Mouse (Mus musculus) stomach, embryonic 14.5 days (tissue): ENCODE results near the gene Hbs1l. TPM values are rescaled to one million over a fixed set of nuclear protein-coding genes. Genes with fewer than 3 reads are reported as not detected.

ENCODE experiments used
- ATAC-seq: fragments of 200-750 bp; cut with Nextera tagmentation; 2 replicates; pipeline ENCODE4 v1.8.0; 2017; ENCODE audit warnings: low read depth, moderate TSS enrichment; ENCODE audit not compliant: insufficient number of reproducible peaks, insufficient read depth, low FRiP score
- H3K27ac ChIP-seq: fragments of 300-500 bp; sonication (generic); 2 replicates; pipeline ENCODE4 v1.5.1; 2014; ENCODE audit warnings: mild to moderate bottlenecking, low read length, moderate library complexity, mixed read lengths
- H3K27me3 ChIP-seq: fragments of 300-500 bp; sonication (generic); 2 replicates; pipeline ENCODE4 v1.6.1; 2014; ENCODE audit warnings: low read length, control low read depth, mixed read lengths; ENCODE audit not compliant: control insufficient read depth, insufficient read depth
- H3K36me3 ChIP-seq: fragments of 300-500 bp; sonication (generic); 2 replicates; pipeline ENCODE4 v1.6.1; 2014; ENCODE audit warnings: mild to moderate bottlenecking, control low read depth, low read length, moderate library complexity, mixed read lengths; ENCODE audit not compliant: control insufficient read depth, insufficient read depth
- H3K4me1 ChIP-seq: fragments of 300-500 bp; sonication (generic); 2 replicates; pipeline ENCODE4 v1.6.1; 2014; ENCODE audit warnings: low read length, control low read depth, mixed read lengths; ENCODE audit not compliant: control insufficient read depth, insufficient read depth
- H3K4me2 ChIP-seq: fragments of 300-500 bp; sonication (generic); replicated peaks from 2 replicates; pipeline ENCODE4 v1.6.1; 2014; ENCODE audit warnings: low read depth, low read length, control low read depth
- H3K4me3 ChIP-seq: fragments of 300-500 bp; sonication (generic); 2 replicates; pipeline ENCODE4 v1.5.1; 2014; ENCODE audit warnings: low read depth, low read length, control low read depth
- H3K9ac ChIP-seq: fragments of 300-500 bp; sonication (generic); replicated peaks from 2 replicates; pipeline ENCODE4 v1.6.1; 2014; ENCODE audit warnings: low read depth, mild to moderate bottlenecking, control low read depth, low read length, moderate library complexity, mixed read lengths
- H3K9me3 ChIP-seq: fragments of 300-500 bp; sonication (generic); 2 replicates; pipeline ENCODE4 v1.6.1; 2016; ENCODE audit warnings: low read depth, low read length, control low read depth; ENCODE audit not compliant: control insufficient read depth
- WGBS: fragments of 180-500 bp; shearing (Covaris S2); extraction: QIAGEN DNeasy Blood & Tissue Kit; methylation state at CpG from one replicate; pipeline ENCODE4 v1.1.7; 2014; 5-methylcytosine and 5-hydroxymethylcytosine counted together
- polyA plus RNA-seq: library from polyadenylated mRNA; unstranded; fragments of >200 nt; fragmentation: Nextera tagmentation; extraction: Ambion mirVana; gene quantifications from 2 replicates; pipeline ENCODE4 v1.2.1, GENCODE M21; 2014

Gene Hbs1l
- polyA plus RNA-seq, 1 experiment from 2014 or later = 93.4 TPM

DNA sequence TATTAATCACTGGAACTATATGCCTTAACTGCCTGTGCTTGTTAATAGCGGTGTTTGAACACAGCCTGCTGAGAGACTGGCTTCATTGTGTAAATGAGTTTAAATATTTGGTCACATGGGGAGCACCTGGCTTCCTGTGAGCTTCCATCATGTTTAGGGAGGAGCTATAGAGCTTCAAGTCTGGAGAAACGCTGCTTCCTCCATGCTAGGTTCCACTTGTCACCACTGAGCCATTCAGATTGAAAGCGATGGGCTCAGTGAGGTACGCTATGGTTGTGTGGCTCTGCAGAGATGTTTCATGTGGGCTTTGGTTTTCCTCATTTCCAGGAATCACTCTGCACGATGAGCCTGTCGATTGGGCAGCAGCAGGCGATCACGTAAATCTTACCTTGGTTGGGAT, 62.2 kb downstream of the Hbs1l start:
- WGBS = 93% methylated on average over 8 of the region's 8 CpGs
- H3K4me3 ChIP-seq = no peak overlapping the region
- no peak overlapping the region for H3K9ac ChIP-seq
- H3K36me3 ChIP-seq = peaks cover 37% of the 10 kb centered on the region
- no peaks in the 10 kb centered on the region for H3K4me1 ChIP-seq
- H3K4me2 ChIP-seq = no peak overlapping the region
- H3K9me3 ChIP-seq = no peaks in the 10 kb centered on the region
- no peak overlapping the region for H3K27ac ChIP-seq
- ATAC-seq = no peak
- H3K27me3 ChIP-seq = no peaks in the 10 kb centered on the region

DNA sequence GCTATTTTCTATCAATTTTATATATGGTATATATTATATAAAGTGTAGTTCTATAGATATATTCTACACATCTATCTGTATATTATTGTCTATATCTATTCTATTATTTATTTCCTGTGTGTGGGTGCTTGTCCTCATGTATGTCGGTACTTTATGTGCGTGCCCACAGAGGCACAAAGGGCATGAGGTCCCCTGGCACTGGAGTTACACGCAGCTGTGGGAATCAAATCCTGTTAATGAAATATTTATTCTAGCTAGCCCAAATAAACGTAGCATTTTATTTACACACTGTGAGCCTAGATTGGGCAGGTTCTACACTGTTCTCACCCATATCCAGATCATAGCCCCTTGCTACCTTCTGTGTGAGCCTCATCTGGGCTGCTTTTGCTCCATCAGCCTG, 63.3 kb downstream of the Hbs1l start:
- no peak overlapping the region for H3K9ac ChIP-seq
- H3K36me3 ChIP-seq = peaks cover 30% of the 10 kb centered on the region
- H3K9me3 ChIP-seq = no peaks in the 10 kb centered on the region
- no peaks in the 10 kb centered on the region for H3K27me3 ChIP-seq
- no peak overlapping the region for H3K4me3 ChIP-seq
- H3K27ac ChIP-seq = no peak overlapping the region
- no peak for ATAC-seq
- H3K4me1 ChIP-seq = no peaks in the 10 kb centered on the region
- WGBS = 90% methylated on average over 4 of the region's 4 CpGs
- H3K4me2 ChIP-seq = no peak overlapping the region

DNA sequence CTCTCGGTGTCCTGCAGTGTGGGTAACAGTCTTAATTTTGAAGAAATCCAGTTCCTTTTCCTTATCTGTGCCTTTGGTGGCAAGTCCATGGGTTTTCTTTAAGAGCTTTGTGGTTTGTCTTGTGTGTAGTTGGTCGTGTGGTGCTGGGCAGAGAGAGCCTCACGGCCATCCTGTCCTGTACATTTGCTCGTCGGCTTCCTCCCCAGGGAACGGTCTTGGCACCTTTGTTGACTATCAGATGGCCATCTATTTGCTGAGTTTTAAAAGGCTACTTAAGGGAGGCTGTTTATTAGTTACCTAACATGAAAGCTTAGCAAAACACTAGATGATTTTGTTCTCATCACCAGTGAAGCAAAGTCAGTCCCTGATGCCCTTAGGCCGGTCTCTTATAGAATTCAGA, 66.1 kb downstream of the Hbs1l start:
- Histone ChIP-seq H3K27me3 (no peaks in the 10 kb centered on the region), H3K9me3 (no peaks in the 10 kb centered on the region), H3K27ac (no peak overlapping the region), H3K36me3 (peaks cover 24% of the 10 kb centered on the region), H3K4me2 (no peak overlapping the region), H3K4me3 (no peak overlapping the region), H3K9ac (no peak overlapping the region), H3K4me1 (no peaks in the 10 kb centered on the region)
- WGBS = 85% methylated on average over 7 of the region's 7 CpGs
- ATAC-seq = no peak

DNA sequence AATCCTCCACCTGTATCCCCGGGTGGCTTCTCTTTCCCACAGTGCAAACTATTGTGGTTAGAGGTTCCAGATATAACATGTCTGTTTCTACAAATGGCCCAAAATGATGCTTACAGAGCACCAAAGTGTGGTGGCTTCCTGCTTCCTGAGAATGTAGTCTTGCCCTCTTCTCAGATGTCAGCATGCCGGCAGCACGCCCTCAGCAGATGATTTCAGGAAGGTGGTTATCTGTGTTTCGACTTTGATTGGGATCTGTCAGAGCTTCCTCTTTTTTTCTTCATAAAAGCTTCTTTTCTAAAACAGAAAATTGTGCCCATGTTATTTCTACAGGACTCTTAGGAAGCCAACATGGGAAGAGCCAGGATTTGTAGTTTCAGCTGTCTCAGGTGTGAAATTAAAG, 67.5 kb downstream of the Hbs1l start:
- H3K4me2 ChIP-seq = no peak overlapping the region
- WGBS = 91% methylated on average over 4 of the region's 4 CpGs
- H3K27ac ChIP-seq = no peak overlapping the region
- no peaks in the 10 kb centered on the region for H3K27me3 ChIP-seq
- H3K9ac ChIP-seq = no peak overlapping the region
- H3K4me3 ChIP-seq = no peak overlapping the region
- H3K4me1 ChIP-seq = no peaks in the 10 kb centered on the region
- peaks cover 18% of the 10 kb centered on the region for H3K36me3 ChIP-seq
- ATAC-seq = no peak
- H3K9me3 ChIP-seq = no peaks in the 10 kb centered on the region

DNA sequence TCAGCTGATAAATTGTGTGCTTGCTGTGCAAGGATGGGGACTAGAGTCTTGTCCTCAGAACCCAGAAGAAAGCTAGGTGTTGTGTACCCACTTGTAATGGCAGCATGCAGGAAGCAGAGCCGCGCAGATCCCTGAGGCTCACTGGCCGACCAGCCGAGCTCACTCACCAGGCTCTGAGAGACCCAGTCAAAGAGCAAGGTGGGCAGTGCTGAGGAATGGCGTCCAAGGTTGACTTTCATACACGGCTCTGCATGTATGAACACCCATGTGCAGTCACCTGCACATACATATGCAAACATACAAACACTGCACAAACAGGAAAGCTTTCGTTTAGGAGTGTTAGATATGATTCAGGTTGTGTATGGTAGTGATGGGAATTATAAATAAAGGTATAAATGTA, 69.2 kb downstream of the Hbs1l start:
- no peaks in the 10 kb centered on the region for H3K27me3 ChIP-seq
- WGBS = 92% methylated on average over 7 of the region's 7 CpGs
- no peak for ATAC-seq
- H3K9ac ChIP-seq = no peak overlapping the region
- H3K4me2 ChIP-seq = no peak overlapping the region
- no peaks in the 10 kb centered on the region for H3K9me3 ChIP-seq
- H3K4me1 ChIP-seq = no peaks in the 10 kb centered on the region
- H3K36me3 ChIP-seq = peaks cover 33% of the 10 kb centered on the region
- H3K27ac ChIP-seq = no peak overlapping the region
- no peak overlapping the region for H3K4me3 ChIP-seq

DNA sequence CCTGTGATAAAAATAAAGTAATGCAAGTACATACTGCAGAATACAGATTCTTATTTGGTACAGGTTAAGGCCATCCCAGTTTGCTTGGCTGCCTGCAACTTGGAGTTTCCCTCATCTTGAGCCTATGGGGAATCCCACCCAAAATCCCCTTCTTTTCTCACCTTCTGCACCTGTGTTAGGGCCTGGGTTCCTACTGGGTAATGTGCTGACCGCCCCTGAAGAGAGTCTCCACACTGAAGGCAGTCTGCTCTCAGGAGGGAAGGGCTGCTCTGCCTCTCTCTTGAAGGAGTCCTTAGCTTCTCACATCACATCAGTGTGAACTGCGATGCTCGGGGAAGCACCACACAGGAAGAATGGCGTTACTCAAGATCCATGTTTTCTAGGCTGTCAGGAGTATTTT, 70.1 kb downstream of the Hbs1l start:
- H3K4me1 ChIP-seq = no peaks in the 10 kb centered on the region
- no peak overlapping the region for H3K9ac ChIP-seq
- H3K27me3 ChIP-seq = no peaks in the 10 kb centered on the region
- H3K4me3 ChIP-seq = no peak overlapping the region
- no peaks in the 10 kb centered on the region for H3K9me3 ChIP-seq
- H3K36me3 ChIP-seq = peaks cover 32% of the 10 kb centered on the region
- no peak overlapping the region for H3K4me2 ChIP-seq
- H3K27ac ChIP-seq = no peak overlapping the region
- WGBS = 77% methylated on average over 4 of the region's 4 CpGs
- ATAC-seq = no peak

DNA sequence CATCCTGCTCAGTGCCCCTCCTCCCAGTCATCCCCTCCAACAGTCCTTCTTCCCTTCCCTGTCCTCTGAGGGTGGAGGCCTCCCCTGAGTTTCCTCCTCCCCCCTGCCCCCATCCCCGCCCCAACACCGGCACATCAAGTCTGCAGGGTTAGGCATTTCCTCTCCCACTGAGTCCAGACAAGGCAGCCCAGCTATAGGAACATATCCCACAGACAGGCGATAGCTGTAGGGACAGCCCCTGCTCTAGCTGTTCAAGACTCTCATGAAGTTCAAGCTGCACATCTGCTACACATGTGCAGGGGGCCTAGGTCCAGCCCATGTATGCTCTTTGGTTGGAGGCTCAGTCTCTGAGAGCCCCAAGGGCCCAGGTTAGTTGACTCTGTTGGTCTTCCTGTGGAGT, 70.7 kb downstream of the Hbs1l start:
- Histone ChIP-seq H3K4me3 (no peak overlapping the region), H3K4me2 (no peak overlapping the region), H3K9ac (no peak overlapping the region), H3K36me3 (peaks cover 28% of the 10 kb centered on the region), H3K27me3 (no peaks in the 10 kb centered on the region), H3K4me1 (no peaks in the 10 kb centered on the region), H3K27ac (no peak overlapping the region), H3K9me3 (no peaks in the 10 kb centered on the region)
- ATAC-seq = no peak
- WGBS = 67% methylated on average over 3 of the region's 3 CpGs

DNA sequence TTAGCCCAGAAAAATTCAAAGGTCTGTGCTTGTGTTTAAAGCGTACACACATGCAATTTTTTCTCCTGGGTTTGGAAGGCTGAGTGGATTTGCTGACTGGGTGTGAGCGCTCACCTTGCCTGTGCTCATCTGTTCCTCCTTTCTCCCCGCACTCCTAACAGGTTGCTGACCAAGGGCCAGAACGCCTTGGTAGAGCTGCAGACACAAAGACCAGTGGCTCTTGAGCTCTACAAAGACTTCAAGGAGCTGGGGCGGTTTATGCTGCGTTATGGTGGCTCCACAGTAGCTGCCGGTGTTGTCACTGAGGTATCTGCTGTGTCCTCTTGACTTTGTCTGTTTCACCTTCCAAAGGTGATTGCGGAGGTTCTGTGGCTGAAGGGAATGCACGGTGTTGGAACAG, 71.7 kb downstream of the Hbs1l start:
- Histone ChIP-seq H3K4me3 (no peak overlapping the region), H3K4me1 (no peaks in the 10 kb centered on the region), H3K27ac (no peak overlapping the region), H3K4me2 (no peak overlapping the region), H3K27me3 (no peaks in the 10 kb centered on the region), H3K9me3 (no peaks in the 10 kb centered on the region), H3K9ac (no peak overlapping the region), H3K36me3 (peaks cover 28% of the 10 kb centered on the region)
- ATAC-seq = no peak
- 95% methylated on average over 9 of the region's 9 CpGs for WGBS

DNA sequence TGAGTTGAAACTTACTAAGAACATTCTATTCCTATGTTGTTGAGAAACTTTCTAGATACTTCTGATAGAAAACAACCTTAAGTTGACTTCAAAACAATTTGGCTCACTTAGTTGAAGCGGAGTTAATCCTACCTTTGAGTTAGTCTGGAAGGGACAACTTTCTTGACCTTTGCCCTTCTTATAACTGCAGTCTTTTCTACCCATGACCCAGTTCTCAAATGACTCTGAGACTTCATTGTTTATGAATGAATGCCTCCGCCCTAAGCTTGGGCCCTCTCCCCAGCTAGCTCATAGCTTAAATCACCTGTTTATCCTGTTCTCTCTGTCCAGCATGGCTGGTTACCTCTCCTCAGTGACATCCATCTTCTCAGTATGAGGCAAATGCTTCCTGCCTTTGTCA, 73.8 kb downstream of the Hbs1l start:
- no peaks in the 10 kb centered on the region for H3K9me3 ChIP-seq
- ATAC-seq = no peak
- no peak overlapping the region for H3K27ac ChIP-seq
- 84% methylated on average over 2 of the region's 2 CpGs for WGBS
- H3K27me3 ChIP-seq = no peaks in the 10 kb centered on the region
- H3K36me3 ChIP-seq = peaks cover 23% of the 10 kb centered on the region
- no peak overlapping the region for H3K4me2 ChIP-seq
- H3K9ac ChIP-seq = no peak overlapping the region
- H3K4me3 ChIP-seq = no peak overlapping the region
- no peaks in the 10 kb centered on the region for H3K4me1 ChIP-seq
